Mouse (Mus musculus) right cerebral cortex, postnatal 36 days (tissue): ENCODE data around the gene Nox3.

Experiments
- DNase-seq, 2 experiments: peaks; one replicate each; pipeline ENCODE4 v3.0.0; 2022; ENCODE audit warnings: low spot score in 2 of 2, mixed read lengths in 1 of 2

The Nox3 gene

DNA sequence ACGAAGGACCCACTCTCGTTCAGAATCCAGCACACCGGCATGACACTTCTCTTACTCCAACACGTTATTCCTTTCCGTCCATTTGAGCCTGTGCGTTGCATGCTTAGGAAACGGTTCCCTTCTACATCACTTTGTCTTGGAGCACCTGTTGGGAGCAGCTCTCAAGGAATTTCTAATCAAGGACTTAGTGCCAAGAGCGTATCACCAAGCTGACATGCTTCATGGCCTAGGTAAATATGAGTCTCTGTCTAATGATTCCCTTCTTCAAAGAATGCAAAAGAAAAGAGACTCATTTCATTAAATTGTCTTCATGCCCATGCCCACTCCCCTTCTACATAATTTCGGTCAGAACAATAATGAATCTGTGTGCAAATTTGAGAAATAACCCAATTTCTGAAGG is at the start of gene Nox3:
Nox3 (minus strand) TSS at position 101 of the 400 bp plus-strand sequence.
- DNase-seq: no peak

DNA sequence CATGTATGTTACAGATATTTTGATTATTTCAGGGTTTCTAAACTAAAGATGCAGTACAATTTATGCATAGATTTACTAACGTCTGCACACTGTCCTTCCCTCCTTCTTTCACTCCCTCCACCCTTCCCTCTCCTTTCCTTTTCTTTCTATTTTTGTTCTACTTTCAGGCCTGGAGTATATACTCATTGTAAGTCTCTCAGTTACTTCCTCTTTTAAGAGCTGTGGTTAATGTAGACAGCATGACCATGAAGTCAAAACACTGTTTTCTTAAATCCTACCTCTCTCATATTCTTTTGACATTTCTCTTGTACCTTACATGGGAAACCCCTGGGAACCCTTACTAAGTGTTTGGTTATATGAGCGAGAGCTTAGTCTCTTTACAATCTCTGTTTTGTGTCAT is 48.3 kb upstream of the Nox3 start:
- DNase-seq: no peak

DNA sequence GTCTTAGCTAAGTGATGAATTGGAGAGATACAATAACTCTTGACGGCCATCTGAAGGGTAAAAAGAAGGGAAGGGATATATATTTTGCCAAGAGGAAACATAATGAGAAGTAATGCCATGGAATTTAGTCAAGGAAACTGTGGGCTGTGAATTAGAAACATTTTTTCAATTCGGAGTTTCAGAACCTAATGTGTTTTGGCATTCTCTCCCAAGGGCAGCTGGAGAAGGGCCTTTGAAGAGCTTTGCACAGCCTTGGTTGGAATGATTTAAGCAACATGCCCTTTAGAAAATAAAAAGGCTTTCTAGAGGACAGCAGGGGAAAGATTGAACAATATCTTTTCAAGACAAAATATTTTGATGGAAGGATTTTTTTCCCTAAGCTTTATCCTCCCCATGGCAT is 40.9 kb upstream of the Nox3 start:
- DNase-seq: no peak

DNA sequence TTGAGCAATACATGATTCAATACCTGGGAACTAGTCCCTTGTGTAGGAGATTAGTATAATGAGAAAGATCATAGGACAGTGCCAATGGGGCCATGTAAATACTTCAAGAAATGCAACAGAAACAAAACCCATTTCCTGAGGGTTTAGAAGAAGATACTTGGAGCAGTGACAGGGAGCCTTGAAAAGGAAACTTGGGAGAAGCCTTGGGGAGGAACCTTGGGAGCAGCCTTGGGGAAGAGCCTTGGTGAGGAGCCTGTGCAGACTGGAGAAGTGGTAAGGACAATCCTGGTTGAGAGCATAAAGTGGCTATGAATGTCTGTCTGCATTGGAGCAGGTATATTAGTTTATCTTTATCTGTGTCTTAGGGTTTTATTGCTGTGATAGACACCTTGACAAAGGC is 38.2 kb upstream of the Nox3 start:
- no peak for DNase-seq

DNA sequence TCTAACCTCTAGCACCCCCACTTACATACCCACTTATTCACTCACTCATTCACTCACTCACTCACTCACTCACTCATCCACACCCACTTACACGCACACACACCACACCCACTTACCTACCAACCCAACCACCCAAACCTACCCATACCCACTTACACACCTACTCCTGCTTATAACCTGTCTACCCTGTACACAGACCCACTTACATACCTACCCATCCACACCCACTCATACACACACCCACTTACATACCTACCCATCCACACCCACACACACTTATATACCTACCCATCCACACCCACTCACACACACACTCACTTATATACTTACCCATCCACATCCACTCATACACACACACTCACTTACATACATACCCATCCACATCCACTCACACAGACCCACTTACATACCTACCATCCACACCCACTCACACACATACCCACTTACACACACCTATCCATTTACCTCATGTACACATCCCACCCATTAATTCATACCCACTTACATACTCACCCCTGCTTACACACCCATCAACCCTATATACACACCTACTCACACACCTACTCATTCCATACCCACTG is 9.4 kb upstream of the Nox3 start:
- DNase-seq: no peak

DNA sequence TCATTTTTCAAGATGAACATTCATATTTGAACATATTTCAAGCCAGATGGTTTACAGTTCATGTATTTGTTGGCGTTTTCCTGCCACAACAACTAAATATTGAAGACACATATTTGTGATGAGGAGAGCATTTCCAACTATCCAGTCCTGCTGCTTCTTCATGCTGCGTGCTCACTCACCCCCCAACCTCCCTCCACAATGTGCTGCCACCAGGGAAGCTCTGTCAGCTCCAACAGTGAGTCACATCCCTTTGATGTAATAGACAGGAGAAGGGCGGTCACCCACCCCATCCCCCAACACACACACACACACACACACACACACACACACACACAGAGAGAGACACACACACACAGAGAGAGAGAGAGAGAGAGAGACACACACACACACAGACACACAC is 6.3 kb upstream of the Nox3 start:
- peak; percentile 6 to 9 for DNase-seq

DNA sequence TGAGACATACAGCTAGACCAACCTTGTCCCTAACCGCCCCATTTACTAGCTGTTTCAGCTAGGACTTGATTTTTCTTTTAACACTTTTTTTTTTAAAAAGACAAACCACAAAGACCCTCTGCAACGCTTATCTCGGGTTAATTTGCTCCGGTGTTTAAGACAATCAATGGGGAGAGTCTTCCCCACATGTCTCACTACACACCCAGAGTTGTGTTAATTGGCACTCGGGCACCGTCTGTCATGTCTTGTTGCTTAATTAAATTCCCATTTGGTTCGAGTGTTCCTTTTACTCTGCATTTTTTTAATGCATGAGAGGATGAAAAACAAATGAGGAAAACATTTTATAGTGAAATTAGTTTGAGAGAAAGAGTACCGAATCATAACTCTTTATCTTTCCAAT is 3.2 kb downstream of the Nox3 start:
- DNase-seq: no peak

DNA sequence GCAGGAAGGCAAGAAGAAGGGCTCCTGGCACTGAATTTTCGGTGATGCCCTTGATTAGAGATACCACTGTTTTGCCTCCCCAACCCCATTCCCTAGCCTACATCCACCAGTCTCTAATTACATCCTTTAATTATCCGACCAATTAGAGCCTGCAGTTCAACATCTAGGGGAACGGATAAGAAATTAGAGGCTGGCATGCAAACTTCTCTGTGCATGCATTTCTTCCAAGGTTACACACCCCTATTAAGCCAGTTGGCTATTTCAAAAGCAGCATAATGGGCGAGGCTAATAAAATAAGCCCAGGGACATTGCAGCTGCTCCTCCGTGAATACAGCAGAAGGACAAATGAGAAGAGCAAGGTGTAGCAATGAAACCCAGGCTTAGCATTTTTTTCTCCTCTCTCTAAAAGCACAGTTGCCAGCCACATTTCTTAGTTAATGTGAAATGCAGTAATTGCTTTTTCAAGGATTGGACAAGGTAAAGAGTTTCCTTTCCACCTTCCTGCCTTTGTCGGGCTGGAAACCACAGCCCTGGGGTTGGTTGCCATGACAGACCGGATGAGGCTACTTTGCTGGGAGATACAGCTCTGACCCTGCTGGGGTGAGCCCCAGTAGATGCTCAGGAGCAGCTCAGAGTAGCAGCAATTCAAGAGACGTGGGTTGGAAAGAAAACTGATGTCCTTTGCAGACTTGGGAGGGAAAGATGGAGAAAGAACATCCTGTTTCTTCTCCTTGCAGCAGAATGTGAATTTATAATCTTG is 5.4 kb downstream of the Nox3 start:
- DNase-seq: no peak

DNA sequence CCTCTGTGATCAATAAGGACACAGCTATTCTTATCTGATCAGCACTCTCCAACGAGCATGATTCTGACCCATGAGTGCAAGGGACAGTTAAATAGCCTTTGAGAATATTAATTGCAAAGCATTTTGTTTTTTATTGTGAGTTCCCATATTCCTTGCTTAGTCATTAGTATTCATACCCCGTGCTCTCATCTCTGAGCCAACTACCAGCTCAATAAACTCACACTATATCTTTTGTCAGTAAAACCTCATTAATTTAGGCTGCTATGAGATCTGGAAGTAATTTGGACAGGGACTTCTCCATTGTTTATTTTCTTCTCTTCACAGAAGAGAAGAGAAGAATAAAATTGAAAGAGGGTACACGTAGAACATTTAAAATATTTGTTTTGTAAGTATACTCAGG is 12.4 kb downstream of the Nox3 start:
- no peak for DNase-seq

DNA sequence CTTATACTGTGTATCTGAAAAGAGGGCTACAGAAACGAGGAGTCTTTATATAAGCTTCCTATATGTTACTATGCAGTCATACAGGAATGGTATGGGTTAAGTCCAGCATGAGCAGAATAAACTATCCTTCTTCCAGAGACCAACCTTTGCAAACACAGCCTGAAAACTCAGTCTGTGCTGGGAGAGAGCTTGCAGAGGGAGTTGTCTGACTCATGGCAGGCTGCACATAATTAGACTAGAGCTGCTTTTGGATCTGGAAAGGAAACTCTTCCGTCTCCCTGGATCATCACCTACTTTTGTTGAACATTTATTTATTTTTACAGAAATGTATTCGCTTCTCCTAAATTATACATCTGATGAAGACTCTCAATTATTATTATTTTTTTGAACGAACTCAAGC is 26.8 kb downstream of the Nox3 start:
- DNase-seq: peak; percentile 18 to 25

DNA sequence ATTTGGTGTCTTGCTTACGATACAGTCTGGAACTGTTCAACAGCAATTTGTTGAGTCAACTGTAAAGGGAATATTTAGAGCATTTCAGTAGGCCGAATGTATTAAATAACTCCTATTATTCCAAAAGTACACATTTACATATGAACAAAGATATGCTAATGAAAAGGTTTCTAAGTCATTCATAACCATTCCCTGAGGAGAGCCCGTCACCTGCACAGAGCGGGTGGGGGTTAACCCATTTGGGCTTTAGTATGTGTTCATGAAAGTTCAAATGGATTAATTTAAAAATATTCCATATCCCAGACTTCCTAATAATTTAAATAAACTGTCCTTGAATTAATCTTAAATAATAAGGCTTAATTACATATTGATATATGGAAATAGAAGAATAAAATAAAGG is 28.8 kb downstream of the Nox3 start:
- DNase-seq: no peak

DNA sequence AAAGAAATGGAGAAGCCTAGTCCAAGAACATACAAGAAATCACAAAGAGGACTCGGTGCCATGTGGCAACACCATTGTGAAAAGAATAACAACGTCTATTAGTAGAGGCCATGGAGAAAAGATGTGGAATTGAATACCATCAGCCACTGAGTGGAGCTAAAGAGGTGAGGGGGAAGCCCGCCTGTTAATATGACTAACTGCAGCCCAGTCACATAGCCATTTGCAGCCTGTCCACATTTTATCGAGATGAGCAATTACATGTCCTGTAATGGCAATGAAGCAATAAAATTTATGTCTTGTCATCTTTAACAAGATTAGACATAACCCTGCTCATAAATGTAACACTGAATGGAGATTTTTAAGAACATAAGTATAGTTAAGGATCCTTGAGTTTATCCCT is 30.7 kb downstream of the Nox3 start:
- DNase-seq: no peak

DNA sequence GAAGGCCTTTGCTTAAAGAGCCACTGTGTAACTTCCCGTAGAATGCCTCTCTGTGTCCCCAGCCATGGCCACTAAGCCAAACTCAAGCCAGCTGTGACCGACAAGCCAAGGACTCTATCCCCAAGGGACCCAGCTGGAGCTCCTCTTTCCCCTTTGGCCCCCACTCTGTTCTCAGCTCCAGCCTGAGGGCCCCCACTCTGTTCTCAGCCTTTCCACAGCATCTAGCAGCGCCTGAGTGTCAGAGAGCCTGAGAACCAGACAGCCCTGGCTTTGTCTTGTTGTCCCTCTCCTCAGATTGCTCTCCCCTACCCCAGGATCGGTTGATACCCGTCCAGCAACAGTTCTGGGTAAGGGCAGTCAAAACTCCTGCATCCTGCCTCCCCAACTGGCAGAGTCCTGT is 36.6 kb downstream of the Nox3 start:
- no peak for DNase-seq

DNA sequence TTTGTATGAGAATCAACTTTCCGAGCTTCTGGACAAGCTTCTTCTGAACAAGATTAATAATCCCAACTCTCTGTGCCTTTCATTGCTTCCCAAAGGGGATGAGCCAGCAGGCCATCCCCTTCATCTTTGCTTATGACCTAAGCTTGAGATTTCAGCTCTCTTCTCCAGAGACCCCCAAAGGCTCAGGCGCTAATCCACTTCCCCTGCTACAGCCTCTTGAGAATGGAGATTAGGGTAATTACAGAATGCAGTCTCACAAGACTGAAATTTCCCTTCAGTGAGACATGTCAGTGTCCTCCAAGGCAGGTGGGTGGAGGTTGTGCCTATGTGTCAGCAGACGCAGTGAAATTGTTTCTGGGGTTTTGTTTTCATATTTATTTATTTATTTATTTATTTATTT is 45.7 kb downstream of the Nox3 start:
- DNase-seq: no peak

DNA sequence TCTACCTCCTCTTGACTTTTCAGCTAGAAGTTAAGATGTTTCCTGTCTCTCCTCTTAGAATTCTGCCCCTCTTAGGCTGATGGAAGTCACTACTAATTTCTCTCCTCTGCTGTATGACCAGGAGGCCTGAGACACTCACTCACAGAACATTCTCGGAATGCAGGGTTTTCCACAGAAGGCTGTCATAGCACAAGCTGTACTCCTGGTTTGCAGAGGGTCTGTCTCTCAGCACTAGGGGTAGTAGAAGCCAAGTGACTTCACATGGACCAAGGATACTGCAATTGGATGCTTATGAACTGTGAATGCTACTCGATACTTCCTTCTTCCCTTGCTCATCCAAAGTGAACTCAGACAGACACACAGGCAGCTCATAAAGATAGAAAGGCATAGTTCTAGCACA is 52.5 kb downstream of the Nox3 start:
- no peak for DNase-seq

DNA sequence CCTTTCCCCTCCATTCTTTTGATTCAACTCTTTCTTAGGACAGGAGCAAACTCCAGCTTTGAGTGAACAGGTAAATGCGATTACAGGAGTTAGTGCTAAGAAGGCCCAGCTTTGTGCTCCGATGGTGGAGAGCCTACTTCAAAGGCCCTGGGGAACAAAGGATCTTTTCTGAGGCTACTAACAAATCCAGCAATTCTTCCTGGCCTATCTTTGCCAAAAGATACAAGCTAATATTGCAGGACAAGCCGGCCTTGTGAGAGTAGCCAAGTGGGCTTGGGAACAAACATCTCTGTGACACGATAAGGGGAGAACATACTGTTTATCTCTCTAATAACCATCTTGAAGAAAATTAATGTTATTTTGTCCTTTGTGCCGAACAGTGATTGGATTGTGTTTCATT is 54.6 kb downstream of the Nox3 start:
- DNase-seq: no peak

DNA sequence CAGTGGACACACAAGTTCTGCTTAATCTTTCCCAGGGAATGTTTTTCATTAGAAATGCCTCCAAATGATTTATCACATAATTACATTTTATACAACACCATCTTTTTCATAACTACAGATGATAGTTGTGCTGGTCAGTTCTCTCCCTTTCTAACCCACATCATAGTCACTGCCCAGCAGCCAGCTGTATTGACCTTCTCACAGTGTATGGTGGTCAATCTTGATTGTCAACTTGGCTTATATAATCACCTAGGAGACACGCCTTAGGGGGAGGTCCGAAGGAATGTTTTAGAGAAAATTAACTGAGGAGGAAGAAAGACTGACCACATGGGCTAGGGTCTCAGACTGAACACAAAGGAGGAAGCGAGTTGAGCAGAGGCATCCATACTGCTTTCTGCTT is 57.3 kb downstream of the Nox3 start:
- no peak for DNase-seq

DNA sequence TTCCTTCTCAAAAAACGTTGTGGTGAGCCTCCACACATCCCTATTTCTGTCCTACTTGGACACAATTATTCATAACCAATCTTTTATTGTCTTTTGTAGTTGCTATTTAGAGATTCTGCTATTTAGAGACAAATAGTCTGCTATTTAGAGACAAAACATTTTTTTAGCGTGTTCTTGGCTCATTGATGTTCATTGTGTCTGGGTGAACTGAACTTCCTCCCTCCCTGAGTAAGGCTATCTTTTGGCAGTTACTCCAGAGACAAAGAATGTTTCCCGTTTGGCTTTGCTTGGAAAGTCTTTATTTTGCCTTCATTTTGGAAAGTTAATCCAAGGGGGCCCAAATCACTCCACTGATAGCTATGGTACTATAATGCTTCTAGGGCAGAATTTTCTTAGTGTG is 63.6 kb downstream of the Nox3 start:
- no peak for DNase-seq

DNA sequence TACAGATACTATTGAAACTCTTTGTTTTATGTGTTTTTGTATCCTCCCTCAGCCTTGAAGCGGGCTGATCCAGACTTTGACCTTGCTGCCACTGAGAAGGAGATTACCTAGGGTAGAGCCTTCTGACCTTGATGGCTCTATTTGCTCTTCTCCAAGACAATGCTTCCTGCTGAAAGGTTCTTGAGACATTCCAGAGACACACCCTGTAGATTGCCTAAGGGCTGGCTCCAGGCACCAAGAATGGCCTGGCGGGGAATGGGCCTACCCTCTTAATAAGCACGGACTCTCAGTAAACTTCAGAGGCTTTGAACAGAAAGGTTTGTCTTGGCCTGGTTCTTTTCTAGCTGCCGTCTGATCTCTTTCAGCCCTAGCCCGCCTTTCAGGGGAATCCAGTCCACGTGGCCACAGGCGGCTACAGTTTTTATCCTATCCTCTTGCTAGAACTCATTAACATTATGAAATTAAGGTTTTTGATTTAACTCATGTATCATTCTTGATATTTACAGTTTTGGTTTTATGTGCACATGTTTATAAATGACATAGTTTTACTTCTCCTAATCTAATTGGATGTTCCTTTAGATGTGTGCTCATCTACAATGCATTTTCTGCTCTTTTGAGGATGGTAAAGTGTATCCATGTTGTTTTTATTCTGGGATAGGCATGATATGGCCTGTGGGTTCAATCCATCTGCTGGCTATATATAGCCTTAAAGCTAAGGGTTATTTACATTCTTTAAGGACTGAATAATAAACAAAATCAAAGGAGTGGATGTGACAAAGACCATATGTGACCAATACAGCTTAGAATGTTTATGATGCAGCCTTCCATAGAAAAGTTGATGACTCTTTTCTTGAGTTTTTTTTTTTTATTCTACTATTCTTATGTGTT is 79.5 kb downstream of the Nox3 start:
- no peak for DNase-seq

DNA sequence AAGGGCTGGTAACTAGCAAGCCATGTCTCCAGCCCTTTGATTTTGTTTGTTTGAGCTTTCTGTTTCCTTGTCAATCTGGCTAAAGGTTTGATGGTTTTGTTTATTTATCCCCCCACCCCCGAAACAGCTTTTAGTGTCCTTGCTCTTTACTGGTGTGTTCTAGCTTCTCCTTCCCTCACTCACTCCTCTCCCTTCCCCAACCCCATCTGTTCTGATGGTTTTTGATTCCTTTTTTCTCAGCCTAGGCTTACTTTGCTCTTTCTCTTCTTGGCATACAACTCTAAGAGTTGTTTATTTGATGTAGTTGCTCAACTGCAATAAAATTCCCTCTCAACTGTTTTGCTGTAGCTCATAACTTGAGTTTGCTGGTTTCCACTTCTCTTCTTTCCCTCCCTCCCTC is 80.5 kb downstream of the Nox3 start:
- DNase-seq: no peak

DNA sequence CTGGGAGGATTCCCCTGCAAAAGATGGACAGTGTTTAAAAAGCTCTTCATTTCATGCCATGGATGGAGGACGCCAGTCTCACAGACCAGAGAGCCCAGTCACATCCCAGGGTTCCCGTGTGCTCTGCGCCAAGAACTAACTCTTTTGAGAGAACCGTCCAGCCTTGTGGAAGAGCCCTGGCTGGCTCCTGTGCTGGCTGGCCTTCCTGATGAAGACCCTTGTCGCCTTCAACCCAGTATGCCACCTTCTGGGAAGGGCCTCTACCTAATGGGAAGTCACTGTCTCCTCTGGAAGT is 84.3 kb downstream of the Nox3 start:
- DNase-seq: no peak

DNA sequence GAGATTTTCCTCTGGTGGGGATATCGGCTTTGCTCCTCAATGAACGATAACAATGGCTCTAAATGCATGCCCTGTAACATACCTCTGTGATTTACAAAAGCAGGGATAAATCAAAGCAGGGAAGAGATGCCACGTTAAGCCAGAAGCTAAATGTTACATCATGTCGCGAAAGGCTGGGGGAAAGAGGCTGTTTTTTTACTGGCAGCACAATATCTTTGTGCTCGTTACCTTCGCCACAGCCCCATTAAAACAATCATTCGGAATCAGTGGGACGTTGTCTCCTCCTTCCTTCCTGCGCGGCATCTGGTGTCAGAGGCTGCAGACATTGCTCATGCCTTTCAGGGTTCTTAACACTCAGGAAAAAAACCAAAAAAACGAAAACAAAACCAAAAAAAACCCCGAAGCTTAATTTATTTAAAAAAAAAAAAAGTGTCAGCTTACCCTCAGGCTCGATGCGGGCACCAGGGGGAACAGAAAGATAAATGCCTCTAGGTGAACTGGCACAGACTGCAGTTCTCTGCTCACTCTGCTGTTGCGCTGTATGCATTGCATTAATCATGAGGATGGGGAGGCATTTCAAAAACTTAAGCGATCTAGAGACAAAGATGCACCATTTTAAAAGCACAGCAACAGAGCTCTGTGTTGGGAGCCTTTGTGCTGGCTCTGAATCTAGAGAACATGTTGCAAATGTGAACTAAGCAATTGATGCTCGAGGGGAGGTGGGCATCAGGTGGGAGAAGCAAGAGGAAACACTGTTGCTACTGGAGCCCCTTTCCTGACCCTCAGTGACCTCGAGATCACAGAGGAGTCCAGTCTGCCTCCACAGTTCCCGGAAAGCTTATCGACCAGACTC is 84.9 kb downstream of the Nox3 start:
- DNase-seq: peak in 1 of 2 experiments; percentile 17
